Mouse (Mus musculus) T-cell, adult 2 months (primary cell): ENCODE data around the gene Fxr1.
"Not testable (repeated sequence)": the region's sequence is repeated elsewhere in the genome, so short reads cannot be mapped to it uniquely, and the experiment has no call there.

Experiments used
- DNase-seq: peaks from one replicate; pipeline ENCODE4 v3.0.0; 2022; ENCODE audit warnings: low spot score

Gene Fxr1

GRCm38 (mm10) chr3:34062352-34062751, 42.6 kb downstream of the Fxr1 start:
- DNase-seq, result no peak

DNA sequence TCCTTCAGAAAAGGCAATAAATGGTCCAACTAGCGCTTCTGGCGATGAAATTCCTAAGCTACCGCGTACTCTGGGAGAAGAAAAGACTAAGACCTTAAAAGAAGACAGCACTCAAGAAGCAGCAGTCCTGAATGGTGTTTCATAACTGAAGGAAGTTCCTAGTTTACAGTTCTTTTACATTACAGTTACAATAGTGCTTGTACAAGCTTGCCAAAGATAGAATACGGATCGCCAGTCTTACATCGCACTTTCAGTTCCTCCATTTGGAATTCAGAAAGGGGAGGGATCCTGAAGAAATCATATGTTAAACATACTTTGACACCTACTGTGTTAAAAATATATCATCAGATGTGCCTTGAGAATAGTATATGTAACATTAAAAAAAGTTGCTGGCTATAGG, 49.2 kb downstream of the Fxr1 start:
- not testable (repeated sequence) for DNase-seq

GRCm38 (mm10) chr3:34072726-34073125, 53.0 kb downstream of the Fxr1 start:
- DNase-seq, result no peak

DNA sequence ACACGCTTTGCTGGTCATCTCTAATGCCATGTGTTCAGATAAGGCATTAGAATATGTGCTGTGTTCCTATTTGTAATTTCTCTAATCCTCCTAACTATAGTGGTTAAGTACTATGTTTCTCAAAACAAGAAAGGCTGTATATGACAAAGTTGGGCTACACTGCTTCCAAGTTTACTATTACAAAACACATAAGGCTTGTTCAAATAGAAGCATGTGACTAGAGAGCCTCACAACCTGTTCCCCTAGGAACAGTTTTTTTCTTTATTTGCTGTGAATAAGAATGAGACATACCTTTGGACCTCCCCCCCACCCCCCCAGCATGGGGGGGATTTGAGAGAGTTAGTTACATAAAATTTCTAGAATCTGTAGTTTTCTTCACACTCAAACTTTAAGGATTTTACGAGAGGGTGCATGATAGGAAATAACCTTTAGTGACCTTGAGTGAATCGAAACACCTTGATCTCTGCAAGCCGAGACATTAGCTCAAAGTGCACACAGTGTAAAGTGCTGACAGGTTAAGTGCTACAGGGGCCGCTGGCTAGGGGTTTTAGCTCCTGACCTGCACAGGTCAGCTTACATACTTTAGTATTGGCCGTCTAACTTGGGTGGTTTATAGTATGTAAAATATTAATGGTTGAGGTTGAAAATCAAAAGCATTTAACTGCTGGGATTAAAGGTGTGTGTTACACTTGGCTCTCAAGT, 56.5 kb downstream of the Fxr1 start:
- DNase-seq, result no peak

DNA sequence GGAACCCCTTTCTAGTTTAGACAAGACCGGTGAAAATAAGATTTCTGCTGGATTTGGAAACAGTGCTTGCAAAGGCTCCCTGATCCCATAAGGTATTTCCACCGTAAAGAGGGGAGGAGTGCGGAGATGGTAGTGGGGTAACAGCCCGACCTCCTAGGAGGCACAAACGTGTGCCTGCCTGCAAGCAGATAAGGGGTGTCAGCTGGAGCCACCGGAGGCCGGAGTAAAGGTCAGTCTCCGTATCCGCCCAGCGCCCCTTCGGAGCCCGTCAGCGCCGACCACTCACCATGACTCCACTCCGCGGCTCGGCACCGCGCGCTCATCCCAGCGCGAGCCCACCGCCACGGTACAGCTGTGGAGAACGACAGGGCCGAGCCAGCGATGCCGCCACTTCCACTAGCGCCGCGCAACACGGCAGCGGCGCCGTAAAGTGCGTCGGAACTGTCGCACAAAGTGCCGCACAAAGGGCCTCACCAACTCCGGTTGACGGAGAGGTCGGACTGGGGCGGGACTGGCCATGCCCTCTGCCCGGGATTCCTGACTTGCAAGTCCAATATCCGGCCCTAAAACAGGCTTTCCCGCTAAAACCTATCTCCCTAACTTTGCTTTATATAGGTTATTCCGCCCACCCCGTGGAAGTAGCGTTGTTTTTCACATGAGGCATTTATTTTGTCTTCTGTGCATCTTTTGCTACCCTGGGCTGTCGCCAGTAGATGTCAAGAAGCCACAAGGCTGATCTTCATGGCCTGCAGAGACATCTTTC, 61.3 kb downstream of the Fxr1 start, which contains the start of gene Dnajc19:
Gene Dnajc19 (minus strand): TSS at position 422 of the 763 bp plus-strand sequence.
- peak; percentile 85 for DNase-seq

DNA sequence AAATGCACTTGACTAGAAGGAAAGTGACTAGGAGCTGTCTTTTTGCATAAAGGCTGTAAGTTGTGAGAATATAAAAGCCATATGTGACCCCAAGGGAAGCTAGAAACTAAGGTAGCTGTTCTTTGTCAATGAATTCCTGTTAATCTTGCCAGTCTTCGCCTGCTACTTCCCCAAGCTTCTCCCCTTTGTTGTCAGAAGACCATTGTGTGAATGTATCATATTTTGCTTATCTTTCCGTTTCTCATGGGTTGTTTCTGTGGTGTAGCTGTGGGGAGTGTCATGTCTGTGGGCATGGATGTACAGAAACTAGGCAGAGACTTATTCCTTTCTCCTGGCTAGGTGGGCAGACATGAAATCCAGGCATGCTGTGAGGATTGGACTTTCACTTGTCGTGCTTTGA, 62.2 kb downstream of the Fxr1 start:
- DNase-seq, result no peak

GRCm38 (mm10) chr3:34083655-34084054, 63.9 kb downstream of the Fxr1 start:
- DNase-seq, result no peak

DNA sequence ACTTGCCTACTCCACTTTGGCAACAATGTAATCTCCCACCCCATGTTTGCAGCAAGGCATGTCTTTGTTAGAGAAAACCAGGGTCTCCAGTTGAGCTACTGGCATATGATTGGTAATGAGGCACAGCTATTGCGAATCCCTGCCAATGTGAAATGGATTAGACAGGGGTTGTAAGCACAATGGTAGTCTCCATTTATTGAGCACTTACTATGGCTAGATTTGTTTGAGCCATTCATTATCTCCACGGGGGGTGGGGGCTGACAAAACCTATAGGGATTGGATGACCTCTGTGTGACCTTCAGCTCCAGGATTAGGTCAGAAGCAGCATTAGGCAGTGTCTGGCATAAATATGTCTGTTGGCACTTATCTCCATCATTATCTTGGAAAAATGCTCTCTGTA, 83.1 kb downstream of the Fxr1 start:
- no peak for DNase-seq

GRCm38 (mm10) chr3:34103902-34104672, 84.3 kb downstream of the Fxr1 start:
- no peak for DNase-seq

DNA sequence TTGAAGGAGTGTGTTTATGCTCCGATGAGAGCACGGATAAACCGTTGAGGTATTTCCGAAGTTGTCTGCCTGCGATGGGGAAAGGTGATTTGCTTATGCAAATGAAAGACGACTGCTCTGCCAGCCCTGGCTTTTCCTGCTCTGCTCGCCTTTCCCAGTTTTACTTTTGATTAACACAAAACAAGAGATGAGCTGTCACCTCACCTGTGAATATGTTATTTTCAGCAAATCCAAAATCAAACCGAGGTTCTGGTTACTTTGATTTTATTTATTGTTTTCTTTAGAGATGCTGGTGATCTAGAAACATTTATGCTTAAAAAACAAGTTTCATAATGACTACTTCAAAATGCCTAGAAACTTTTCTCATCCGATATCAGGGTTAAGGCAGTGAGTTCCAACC, 86.7 kb downstream of the Fxr1 start:
- no peak for DNase-seq

DNA sequence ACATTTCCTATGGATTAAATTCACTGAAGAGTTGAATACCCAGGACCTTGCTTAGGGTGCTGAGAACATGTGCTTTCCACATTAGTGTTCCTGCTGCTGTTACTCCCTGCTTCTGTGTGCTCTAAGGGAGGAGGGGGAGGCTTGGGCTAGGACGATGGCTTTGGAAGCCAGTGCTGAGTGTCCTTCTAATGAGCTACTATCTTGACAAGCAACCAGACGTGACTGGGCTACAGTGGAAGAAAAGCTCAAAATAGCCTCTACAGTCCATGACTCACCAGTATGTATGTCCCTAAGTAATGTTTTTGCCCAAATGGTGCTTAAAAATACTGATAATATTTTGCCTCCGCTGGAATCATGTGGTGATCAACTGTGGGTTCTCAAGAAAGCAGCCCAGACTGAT, 87.9 kb downstream of the Fxr1 start:
- DNase-seq, result no peak

DNA sequence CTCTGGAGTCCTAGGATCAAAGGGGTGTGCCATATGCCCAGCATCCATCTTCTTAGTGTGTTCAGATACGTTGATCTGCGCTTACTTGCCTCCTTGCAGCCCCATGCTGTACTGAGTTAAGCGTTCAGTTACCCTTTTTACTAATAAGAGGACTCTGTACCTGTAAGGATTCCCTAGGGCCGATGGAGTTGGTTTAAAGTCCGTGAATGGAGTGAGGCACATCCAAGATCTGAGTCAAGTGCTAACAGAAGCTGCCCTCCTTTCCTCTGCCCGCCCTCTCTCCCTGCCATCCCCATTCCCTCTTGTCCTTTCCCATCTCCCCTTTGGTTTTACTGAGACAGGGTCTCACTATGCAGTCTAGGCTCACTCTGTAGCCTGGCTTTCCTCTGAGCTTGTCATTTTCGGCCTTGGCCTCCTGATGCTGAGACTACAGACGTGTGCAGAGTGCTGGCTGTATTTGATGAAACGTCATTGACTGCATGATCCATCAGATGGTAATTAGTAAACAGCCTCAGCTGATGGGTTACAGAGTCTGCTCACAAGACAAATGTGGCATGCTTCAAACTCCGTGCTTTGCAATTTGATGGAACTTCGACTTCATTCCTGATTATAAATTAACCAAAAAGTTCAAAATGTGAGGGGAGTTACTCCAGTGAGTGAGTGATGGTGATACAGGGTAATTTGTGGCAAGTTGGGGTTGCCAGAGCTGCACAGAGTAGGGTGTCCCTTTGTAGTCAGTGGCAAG, 92.4 kb downstream of the Fxr1 start:
- no peak for DNase-seq

DNA sequence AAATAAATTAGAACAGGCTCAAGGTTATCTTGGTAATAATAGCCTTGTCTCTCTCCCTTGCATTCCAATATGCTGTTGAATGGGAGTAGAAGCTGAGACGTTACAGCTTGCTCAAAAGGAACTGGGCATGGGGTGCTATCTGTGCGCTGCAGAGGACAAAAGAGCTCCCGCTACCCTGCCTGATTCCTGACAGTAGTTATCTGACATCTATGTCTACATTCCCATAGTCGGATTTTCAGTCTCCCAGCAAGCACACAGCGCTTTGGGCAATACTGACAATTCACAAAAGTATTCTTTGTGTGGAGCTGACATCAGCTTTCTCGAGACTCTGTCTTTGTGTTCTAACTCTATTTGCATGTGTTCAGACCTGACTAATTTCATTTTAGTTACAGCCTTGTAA, 96.1 kb downstream of the Fxr1 start:
- no peak for DNase-seq

- DNase-seq, result no peak
Measured at GRCm38 (mm10) chr3:34119869-34120268, 100.1 kb downstream of the Fxr1 start.
